Mouse (Mus musculus) heart, postnatal 0 days (tissue): ENCODE measurements at regions not wholly inside any gene's neighbourhood (a gene's known extent, or its start where the extent isn't known, plus 50 kb on each side); places are given as distances from the start of the nearest gene placed in this dataset.

ENCODE experiments used
- ATAC-seq: fragments of 200-750 bp; cut with Nextera tagmentation; 2 replicates; pipeline ENCODE4 v1.8.0; 2017; ENCODE audit warnings: low read depth, moderate number of reproducible peaks, moderate library complexity; ENCODE audit not compliant: insufficient read depth
- DNase-seq: peaks from one replicate; pipeline ENCODE4 v3.0.0-alpha.2; 2016; ENCODE audit warnings: low spot score
- H3K27ac ChIP-seq: fragments of 300-500 bp; sonication (generic); 2 replicates; pipeline ENCODE4 v1.5.1; 2014; ENCODE audit warnings: low read depth, mild to moderate bottlenecking
- H3K27me3 ChIP-seq: fragments of 300-500 bp; sonication (generic); 2 replicates; pipeline ENCODE4 v1.6.1; 2014; ENCODE audit warnings: low read length, mixed read lengths; ENCODE audit not compliant: control insufficient read depth, insufficient read depth
- H3K36me3 ChIP-seq: fragments of 300-500 bp; sonication (generic); replicated peaks from 2 replicates; pipeline ENCODE4 v1.6.1; 2014; ENCODE audit warnings: low read length, mixed read lengths; ENCODE audit not compliant: control insufficient read depth, insufficient read depth
- H3K4me1 ChIP-seq: fragments of 300-500 bp; sonication (generic); 2 replicates; pipeline ENCODE4 v1.6.1; 2014; ENCODE audit warnings: antibody characterized with exemption; ENCODE audit not compliant: control insufficient read depth, insufficient read depth
- H3K4me2 ChIP-seq: fragments of 300-500 bp; sonication (generic); 2 replicates; pipeline ENCODE4 v1.6.1; 2014; ENCODE audit warnings: low read depth, mild to moderate bottlenecking, low read length, moderate library complexity
- H3K4me3 ChIP-seq: fragments of 300-500 bp; sonication (generic); 2 replicates; pipeline ENCODE4 v1.5.1; 2014; ENCODE audit warnings: low read depth, low read length
- H3K9ac ChIP-seq: fragments of 300-500 bp; sonication (generic); replicated peaks from 2 replicates; pipeline ENCODE4 v1.6.1; 2014; ENCODE audit warnings: low read depth, low read length, mixed read lengths
- H3K9me3 ChIP-seq: fragments of 300-500 bp; sonication (generic); replicated peaks from 2 replicates; pipeline ENCODE4 v1.6.1; 2016; ENCODE audit warnings: low read length; ENCODE audit not compliant: control insufficient read depth
- CTCF ChIP-seq: IDR thresholded peaks from 2 replicates; pipeline ENCODE4 v1.5.1; 2016; ENCODE audit warnings: antibody characterized with exemption, control low read depth, low read depth
- EP300 ChIP-seq: IDR thresholded peaks from 2 replicates; pipeline ENCODE4 v1.6.1; 2016; ENCODE audit warnings: antibody characterized with exemption, low read depth
- WGBS: fragments of 180-500 bp; shearing (Covaris S2); extraction: QIAGEN DNeasy Blood & Tissue Kit; methylation state at CpG from one replicate; pipeline ENCODE4 v1.1.7; 2014; 5-methylcytosine and 5-hydroxymethylcytosine counted together

DNA sequence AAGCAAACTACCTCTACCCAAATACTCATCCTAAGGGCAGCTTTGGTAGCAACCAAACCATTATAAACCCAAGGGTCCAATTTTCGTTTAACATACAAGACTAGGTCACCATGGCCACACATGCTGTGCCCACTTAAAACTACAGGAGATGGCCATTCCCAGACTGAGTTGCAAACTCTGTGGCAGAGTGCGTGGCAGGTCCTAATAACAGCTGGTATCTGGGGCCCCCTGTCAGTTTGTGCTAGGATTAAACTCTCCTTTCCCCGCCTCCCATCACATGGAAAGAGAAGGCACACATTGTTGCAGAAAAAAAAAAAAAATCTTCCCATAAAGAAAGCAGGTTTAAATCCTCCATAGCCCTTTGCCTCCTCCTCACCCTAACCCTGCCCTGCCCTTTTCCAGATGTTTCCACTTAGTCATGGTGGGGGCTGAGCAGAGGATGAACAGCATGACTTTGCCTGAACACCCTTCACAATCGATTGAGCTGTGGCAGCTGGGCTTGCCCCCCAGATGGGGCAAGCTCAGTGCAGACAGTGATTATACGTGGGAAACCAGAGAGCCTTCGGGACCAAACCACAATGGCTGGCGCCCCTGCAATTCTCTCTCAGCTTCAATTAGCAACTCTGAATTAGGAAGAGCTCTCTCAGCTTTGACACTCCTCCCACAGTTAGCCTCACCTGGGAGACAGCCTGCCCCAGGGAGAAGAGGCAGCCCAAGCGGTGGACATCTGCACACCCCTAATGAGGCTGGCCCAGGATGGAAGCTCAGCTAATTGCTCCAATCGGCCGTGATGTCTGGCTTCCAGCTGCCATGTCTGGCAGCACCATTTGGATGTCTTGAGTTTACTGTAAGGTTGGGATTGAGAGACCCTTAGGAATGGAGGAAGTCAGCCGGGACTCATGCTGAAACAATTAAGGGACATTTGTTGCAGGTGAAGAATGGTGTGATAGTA lies 365.9 kb downstream of the Tns1 start:
- H3K4me2 ChIP-seq: no peak overlapping the region
- H3K36me3 ChIP-seq: no peaks in the 10 kb centered on the region
- no peaks in the 10 kb centered on the region for H3K27me3 ChIP-seq
- no peak overlapping the region for H3K4me3 ChIP-seq
- no peaks in the 10 kb centered on the region for H3K4me1 ChIP-seq
- WGBS: 54% methylated on average over 11 of the region's 11 CpGs
- DNase-seq: no peak
- no peak for ATAC-seq
- H3K27ac ChIP-seq: no peak overlapping the region
- TF ChIP-seq CTCF (no peak), EP300 (no peak)
- no peak overlapping the region for H3K9ac ChIP-seq
- no peaks in the 10 kb centered on the region for H3K9me3 ChIP-seq

GRCm38 (mm10) chr1:73755791-73756190 lies 368.5 kb downstream of the Tns1 start:
- no peaks in the 10 kb centered on the region for H3K36me3 ChIP-seq
- no peak for DNase-seq
- no peak overlapping the region for H3K9ac ChIP-seq
- no peaks in the 10 kb centered on the region for H3K9me3 ChIP-seq
- no peaks in the 10 kb centered on the region for H3K27me3 ChIP-seq
- H3K4me3 ChIP-seq: no peak overlapping the region
- no peak overlapping the region for H3K4me2 ChIP-seq
- TF ChIP-seq CTCF (no peak), EP300 (no peak)
- ATAC-seq: no peak
- 66% methylated on average over 5 of the region's 5 CpGs for WGBS
- no peaks in the 10 kb centered on the region for H3K4me1 ChIP-seq
- H3K27ac ChIP-seq: no peak overlapping the region

GRCm38 (mm10) chr1:73754928-73755327 lies 369.3 kb downstream of the Tns1 start:
- H3K36me3 ChIP-seq: no peaks in the 10 kb centered on the region
- no peak overlapping the region for H3K4me3 ChIP-seq
- H3K9me3 ChIP-seq: no peaks in the 10 kb centered on the region
- no peak overlapping the region for H3K4me2 ChIP-seq
- ATAC-seq (no peak), DNase-seq (no peak)
- TF ChIP-seq CTCF (no peak), EP300 (no peak)
- no peaks in the 10 kb centered on the region for H3K27me3 ChIP-seq
- no peaks in the 10 kb centered on the region for H3K4me1 ChIP-seq
- H3K27ac ChIP-seq: no peak overlapping the region
- 68% methylated on average over 2 of the region's 2 CpGs for WGBS
- no peak overlapping the region for H3K9ac ChIP-seq

DNA sequence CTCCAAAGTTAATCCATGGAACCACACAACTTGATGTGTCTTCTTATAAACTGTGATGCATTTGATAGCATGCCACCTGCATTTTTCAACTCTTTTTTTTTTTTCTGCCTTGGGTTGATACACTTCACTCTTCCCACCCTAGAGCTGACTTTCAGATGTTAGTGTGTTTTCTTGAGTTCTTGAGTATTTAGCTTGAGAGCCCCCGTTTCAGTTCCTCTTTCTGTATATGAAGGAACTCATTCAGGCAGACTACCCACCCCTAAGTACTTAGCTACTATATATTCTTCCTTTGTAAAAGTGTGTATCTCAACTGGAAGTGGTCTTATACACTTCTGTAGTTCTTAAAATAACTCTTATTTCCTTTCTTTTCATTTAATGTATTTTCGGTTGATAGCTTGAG lies 371.1 kb downstream of the Tns1 start:
- Histone ChIP-seq H3K27me3 (no peaks in the 10 kb centered on the region), H3K4me1 (no peaks in the 10 kb centered on the region), H3K36me3 (no peaks in the 10 kb centered on the region), H3K27ac (no peak overlapping the region), H3K9ac (no peak overlapping the region), H3K4me2 (no peak overlapping the region), H3K4me3 (no peak overlapping the region), H3K9me3 (no peaks in the 10 kb centered on the region)
- 67% methylated on average over 2 of the region's 2 CpGs for WGBS
- TF ChIP-seq CTCF (no peak), EP300 (no peak)
- ATAC-seq (no peak), DNase-seq (no peak)

DNA sequence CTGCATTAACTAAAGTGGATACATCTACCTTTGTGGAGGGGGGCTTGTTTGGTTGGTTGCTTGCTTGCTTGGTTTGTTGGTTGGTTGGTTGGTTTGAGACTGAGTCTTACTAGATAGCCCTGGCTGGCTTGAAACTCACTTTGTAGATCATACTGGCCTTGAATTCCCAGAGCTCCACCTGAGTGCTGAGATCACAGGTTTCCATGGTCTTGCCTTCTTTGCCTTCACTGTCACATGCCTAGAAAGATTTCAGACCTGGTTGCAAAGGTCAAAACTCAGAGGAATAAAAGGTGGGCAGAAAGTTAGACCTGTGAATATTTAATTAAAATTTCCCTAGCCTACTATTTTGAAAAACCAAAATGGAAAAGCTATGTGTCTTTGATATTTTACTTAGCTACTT lies 375.5 kb downstream of the Tns1 start:
- Histone ChIP-seq H3K9ac (no peak overlapping the region), H3K4me2 (no peak overlapping the region), H3K9me3 (no peaks in the 10 kb centered on the region), H3K27me3 (no peaks in the 10 kb centered on the region), H3K4me1 (no peaks in the 10 kb centered on the region), H3K4me3 (no peak overlapping the region), H3K36me3 (no peaks in the 10 kb centered on the region), H3K27ac (no peak overlapping the region)
- TF ChIP-seq EP300 (no peak), CTCF (no peak)
- ATAC-seq (no peak), DNase-seq (no peak)
